Mouse (Mus musculus): Measurements from ENCODE around the gene Sesn1. TPM values are rescaled to one million over a fixed set of nuclear protein-coding genes. Genes with fewer than 3 reads are reported as not detected.
A peak's percentile ranks its signal among the peaks of the same experiment; 100 is the strongest.

Sesn1 gene
- polyA plus RNA-seq, 1 experiment from 2014 or later = 49.6 TPM

DNA sequence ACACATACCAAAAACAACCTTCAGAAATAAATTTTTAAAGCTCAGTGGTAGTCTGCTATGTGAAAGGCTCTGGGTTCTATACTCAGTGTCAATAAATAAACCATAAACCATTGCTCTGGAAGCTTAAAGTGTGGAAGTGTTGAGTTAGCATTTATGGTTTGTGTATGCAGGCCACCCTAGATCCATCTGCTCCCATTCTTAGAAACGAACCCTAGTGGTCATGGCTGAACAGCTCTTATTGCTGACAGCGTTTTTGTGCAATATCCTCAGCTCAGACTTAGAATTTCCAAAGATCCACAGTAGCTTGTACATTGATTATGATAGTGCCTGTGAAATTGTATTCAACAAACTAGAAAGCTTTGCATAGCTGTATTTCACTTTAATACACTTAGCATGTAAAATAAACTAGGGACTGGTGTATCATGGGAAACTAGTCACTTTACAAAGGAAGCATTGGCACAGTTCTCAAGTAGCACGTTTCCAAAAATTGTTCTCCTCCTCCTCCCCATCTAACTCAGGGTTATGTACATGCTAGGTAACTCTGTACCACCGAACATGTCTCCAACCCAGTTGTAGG lies 78.7 kb downstream of the Sesn1 start:
- 0 out of 2 replicates have a peak overlapping the region, but pooled peaks have one; percentile 3 for H3K9ac ChIP-seq (replicated peaks; ENCODE audit: low read depth, low read length)
- no peak for ATAC-seq
- peaks cover 13% of the 10 kb centered on the region for H3K4me1 ChIP-seq (replicated peaks; ENCODE audit: control insufficient read depth, insufficient read depth, low read length)
- H3K9me3 ChIP-seq (ENCODE audit: control insufficient read depth, low read length) = no peaks in the 10 kb centered on the region
- no peaks in the 10 kb centered on the region for H3K27me3 ChIP-seq (replicated peaks; ENCODE audit: control insufficient read depth, insufficient read depth, low read length)
- 42% methylated on average over 4 of the region's 4 CpGs for WGBS
- H3K4me2 ChIP-seq (ENCODE audit: low read length) = peak overlapping the region; percentile 62
- peak overlapping the region; percentile 8 for H3K4me3 ChIP-seq (replicated peaks; ENCODE audit: low read length)
- no peaks in the 10 kb centered on the region for H3K36me3 ChIP-seq (ENCODE audit: control insufficient read depth, insufficient read depth)
- H3K27ac ChIP-seq (ENCODE audit: low read length) = no peak overlapping the region

DNA sequence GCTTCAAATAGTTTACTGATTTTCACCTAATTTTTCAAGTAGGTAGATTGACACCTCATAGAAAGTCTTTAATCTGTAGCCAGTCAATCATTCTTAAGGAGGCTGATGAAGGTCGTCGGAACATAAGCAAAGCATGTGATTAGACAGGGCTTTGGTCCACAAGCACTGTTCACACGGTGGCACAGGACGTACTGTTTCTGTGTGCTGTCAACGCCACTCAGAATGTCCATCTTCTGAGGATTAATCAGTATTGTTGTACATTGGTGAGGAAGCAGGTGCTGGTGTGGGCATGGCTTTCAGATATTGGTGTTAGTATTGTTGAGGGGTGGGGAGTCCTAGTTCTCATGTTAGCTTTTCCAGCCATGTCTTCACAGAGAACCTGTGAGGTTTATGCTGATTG lies 79.8 kb downstream of the Sesn1 start:
- H3K9ac ChIP-seq (replicated peaks; ENCODE audit: low read depth, low read length) = no peak overlapping the region
- no peaks in the 10 kb centered on the region for H3K36me3 ChIP-seq (ENCODE audit: control insufficient read depth, insufficient read depth)
- no peak overlapping the region for H3K4me3 ChIP-seq (replicated peaks; ENCODE audit: low read length)
- peak overlapping the region; percentile 14; the same call in 1 of the 2 replicates for H3K4me2 ChIP-seq (ENCODE audit: low read length)
- no peaks in the 10 kb centered on the region for H3K27me3 ChIP-seq (replicated peaks; ENCODE audit: control insufficient read depth, insufficient read depth, low read length)
- WGBS = 38% methylated on average over 5 of the region's 5 CpGs
- H3K4me1 ChIP-seq (replicated peaks; ENCODE audit: control insufficient read depth, insufficient read depth, low read length) = peaks cover 20% of the 10 kb centered on the region
- no peak overlapping the region for H3K27ac ChIP-seq (ENCODE audit: low read length)
- no peaks in the 10 kb centered on the region for H3K9me3 ChIP-seq (ENCODE audit: control insufficient read depth, low read length)
- ATAC-seq = no peak

DNA sequence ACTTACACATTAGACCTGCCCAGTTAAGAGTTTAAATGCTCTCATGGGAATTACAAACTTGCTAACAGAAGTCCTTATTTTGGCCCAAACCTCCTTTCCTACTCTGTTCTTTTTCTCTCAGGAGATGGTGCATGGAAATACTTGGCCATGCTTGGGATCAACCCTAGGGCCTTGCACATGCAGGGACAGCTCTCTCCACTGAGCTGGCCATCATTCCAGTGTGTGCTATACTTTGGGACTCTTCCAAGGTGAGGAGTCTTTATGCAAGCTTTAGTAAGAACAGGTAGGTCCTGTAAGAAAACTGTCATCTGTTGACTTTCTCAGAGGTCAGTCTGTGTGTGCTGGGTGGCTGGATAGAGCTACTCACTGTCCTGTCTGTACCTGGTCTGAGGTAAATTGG lies 80.8 kb downstream of the Sesn1 start:
- peaks cover 20% of the 10 kb centered on the region for H3K4me1 ChIP-seq (replicated peaks; ENCODE audit: control insufficient read depth, insufficient read depth, low read length)

DNA sequence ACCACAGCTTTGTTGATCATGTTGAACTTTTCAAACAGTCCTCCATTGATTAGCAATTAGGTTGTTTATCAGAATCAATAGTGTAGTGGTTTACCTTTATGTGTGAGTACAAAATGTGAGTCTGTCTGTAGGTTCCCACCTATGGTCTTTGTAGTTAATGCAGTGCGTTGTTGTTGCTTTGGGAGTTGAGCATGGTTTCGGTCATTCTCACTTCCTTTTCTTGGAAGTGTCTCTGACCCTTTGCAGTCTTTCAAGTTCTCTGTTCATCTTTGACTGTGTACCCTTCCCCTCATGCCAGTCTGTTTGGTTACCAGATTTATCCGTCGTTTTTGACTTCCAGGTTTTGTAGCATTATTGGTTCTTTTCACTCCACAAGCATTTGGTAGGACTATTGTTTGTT lies 81.6 kb downstream of the Sesn1 start:
- Histone ChIP-seq H3K9ac (replicated peaks; ENCODE audit: low read depth, low read length) (no peak overlapping the region), H3K27me3 (replicated peaks; ENCODE audit: control insufficient read depth, insufficient read depth, low read length) (no peaks in the 10 kb centered on the region), H3K36me3 (ENCODE audit: control insufficient read depth, insufficient read depth) (peaks cover 4% of the 10 kb centered on the region; the same call in 1 of the 2 replicates), H3K9me3 (ENCODE audit: control insufficient read depth, low read length) (no peaks in the 10 kb centered on the region), H3K4me1 (replicated peaks; ENCODE audit: control insufficient read depth, insufficient read depth, low read length) (peaks cover 20% of the 10 kb centered on the region), H3K27ac (ENCODE audit: low read length) (no peak overlapping the region), H3K4me3 (replicated peaks; ENCODE audit: low read length) (no peak overlapping the region), H3K4me2 (ENCODE audit: low read length) (no peak overlapping the region)
- 91% methylated on average over 4 of the region's 4 CpGs for whole genome bisulfite sequencing
- ATAC-seq = no peak

More for the DNA sequence above, 80.8 kb downstream of the Sesn1 start:
- no peak overlapping the region for H3K4me2 ChIP-seq (ENCODE audit: low read length)
- no peak for ATAC-seq
- no peaks in the 10 kb centered on the region for H3K27me3 ChIP-seq (replicated peaks; ENCODE audit: control insufficient read depth, insufficient read depth, low read length)
- no peak overlapping the region for H3K4me3 ChIP-seq (replicated peaks; ENCODE audit: low read length)
- H3K36me3 ChIP-seq (ENCODE audit: control insufficient read depth, insufficient read depth) = no peaks in the 10 kb centered on the region
- H3K9ac ChIP-seq (replicated peaks; ENCODE audit: low read depth, low read length) = no peak overlapping the region
- H3K9me3 ChIP-seq (ENCODE audit: control insufficient read depth, low read length) = no peaks in the 10 kb centered on the region
- H3K27ac ChIP-seq (ENCODE audit: low read length) = no peak overlapping the region

DNA sequence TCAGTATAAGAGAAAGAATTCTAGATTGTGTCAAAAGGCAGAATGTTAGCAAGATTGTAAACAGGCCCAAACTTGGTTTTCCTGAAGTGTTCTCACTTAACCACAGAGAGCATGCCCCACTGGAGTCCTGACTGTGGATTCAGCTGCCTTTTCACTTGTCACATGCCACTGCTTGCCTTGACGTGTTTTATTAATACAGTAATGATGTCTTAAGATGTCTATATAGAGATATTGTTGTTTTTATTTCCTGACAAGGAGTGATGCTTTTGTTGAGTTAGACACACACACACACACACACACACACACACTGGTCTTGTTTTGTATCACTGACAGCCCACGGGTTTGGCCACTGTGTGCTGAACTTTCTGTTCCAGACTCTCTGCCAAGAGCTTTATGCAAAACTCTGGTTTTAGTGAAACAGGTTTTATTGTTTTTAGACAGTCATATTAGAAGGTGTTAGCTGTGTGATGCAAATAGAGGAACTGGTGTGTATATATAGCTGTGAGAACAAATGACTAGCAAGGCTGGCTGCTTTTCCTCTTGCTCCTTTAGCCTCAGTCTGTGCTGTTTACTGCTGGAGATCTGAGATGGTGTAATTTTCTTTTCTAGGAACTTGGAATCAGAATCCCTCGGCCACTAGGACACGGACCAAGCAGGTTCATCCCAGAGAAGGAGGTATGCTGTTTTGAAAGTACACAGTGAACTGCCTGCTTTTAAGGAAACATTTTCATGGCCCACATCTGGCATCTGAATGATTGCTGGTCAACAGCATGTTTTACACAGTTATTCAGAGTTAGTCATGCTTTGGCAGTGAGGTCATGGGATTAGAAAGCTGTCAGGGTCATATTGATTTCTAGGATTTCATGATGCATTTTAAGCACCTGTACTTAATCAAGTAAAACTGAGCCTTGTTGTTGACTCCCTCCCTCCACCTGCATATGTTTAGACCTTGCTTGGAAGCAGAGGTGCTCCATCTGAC lies 84.0 kb downstream of the Sesn1 start:
- Histone ChIP-seq H3K9ac (replicated peaks; ENCODE audit: low read depth, low read length) (no peak overlapping the region), H3K27ac (ENCODE audit: low read length) (no peak overlapping the region; the same call in 1 of the 2 replicates), H3K27me3 (replicated peaks; ENCODE audit: control insufficient read depth, insufficient read depth, low read length) (no peaks in the 10 kb centered on the region), H3K4me2 (ENCODE audit: low read length) (no peak overlapping the region), H3K36me3 (ENCODE audit: control insufficient read depth, insufficient read depth) (peaks cover 12% of the 10 kb centered on the region), H3K4me3 (replicated peaks; ENCODE audit: low read length) (no peak overlapping the region), H3K4me1 (replicated peaks; ENCODE audit: control insufficient read depth, insufficient read depth, low read length) (peaks cover 17% of the 10 kb centered on the region), H3K9me3 (ENCODE audit: control insufficient read depth, low read length) (no peaks in the 10 kb centered on the region; the same call in 1 of the 2 replicates)
- ATAC-seq = no peak
- 41% methylated on average over 4 of the region's 4 CpGs for WGBS

DNA sequence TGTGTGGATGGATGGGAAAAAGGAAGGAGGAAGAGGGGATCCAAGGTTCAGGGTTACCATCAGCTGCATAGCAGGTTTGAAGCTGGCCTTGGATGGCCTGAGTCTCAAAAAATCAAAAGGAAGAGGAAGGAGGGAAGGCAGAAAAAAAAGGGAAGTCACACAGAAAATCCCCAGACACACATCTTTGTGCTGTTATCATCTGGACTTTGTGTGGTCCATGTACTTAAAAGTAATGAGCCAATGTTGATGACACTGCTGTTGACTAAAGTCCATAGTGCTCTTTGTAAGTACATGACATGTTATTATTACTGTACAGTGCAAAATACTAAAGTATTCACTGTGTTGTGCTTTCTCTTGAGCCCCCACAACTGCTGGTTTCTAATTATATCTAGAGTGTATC lies 86.7 kb downstream of the Sesn1 start:
- peaks cover 12% of the 10 kb centered on the region for H3K4me1 ChIP-seq (replicated peaks; ENCODE audit: control insufficient read depth, insufficient read depth, low read length)
- H3K4me3 ChIP-seq (replicated peaks; ENCODE audit: low read length) = no peak overlapping the region
- no peaks in the 10 kb centered on the region for H3K27me3 ChIP-seq (replicated peaks; ENCODE audit: control insufficient read depth, insufficient read depth, low read length)
- H3K27ac ChIP-seq (ENCODE audit: low read length) = no peak overlapping the region
- no peak overlapping the region for H3K4me2 ChIP-seq (ENCODE audit: low read length)
- ATAC-seq = no peak
- peaks cover 2% of the 10 kb centered on the region; the same call in 1 of the 2 replicates for H3K9me3 ChIP-seq (ENCODE audit: control insufficient read depth, low read length)
- no peak overlapping the region for H3K9ac ChIP-seq (replicated peaks; ENCODE audit: low read depth, low read length)
- H3K36me3 ChIP-seq (ENCODE audit: control insufficient read depth, insufficient read depth) = peaks cover 16% of the 10 kb centered on the region

DNA sequence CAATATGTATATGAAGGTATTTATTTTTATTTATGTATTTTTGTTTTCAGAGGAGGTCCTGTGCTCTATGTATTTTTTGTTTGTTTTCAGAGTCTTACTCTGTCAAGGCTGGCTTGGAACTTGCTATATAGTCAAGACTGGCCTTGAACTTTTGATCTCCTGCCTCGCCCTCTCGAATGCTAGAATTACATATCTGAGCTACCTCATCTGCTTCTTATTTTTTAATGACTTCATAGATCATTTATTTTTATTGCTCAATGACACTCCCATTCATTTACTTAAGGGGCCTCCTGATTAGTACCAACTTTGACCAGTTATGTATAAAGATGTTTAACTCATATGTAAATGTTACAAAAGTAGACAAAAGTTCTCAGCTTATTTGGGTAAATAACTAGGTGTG lies 87.1 kb downstream of the Sesn1 start:
- Histone ChIP-seq H3K4me1 (replicated peaks; ENCODE audit: control insufficient read depth, insufficient read depth, low read length) (peaks cover 12% of the 10 kb centered on the region), H3K9me3 (ENCODE audit: control insufficient read depth, low read length) (peaks cover 2% of the 10 kb centered on the region; the same call in 1 of the 2 replicates), H3K9ac (replicated peaks; ENCODE audit: low read depth, low read length) (no peak overlapping the region), H3K4me2 (ENCODE audit: low read length) (no peak overlapping the region), H3K4me3 (replicated peaks; ENCODE audit: low read length) (no peak overlapping the region), H3K36me3 (ENCODE audit: control insufficient read depth, insufficient read depth) (peaks cover 16% of the 10 kb centered on the region), H3K27ac (ENCODE audit: low read length) (no peak overlapping the region), H3K27me3 (replicated peaks; ENCODE audit: control insufficient read depth, insufficient read depth, low read length) (no peaks in the 10 kb centered on the region)
- ATAC-seq = no peak
- 92% methylated on average over 2 of the region's 2 CpGs for WGBS

DNA sequence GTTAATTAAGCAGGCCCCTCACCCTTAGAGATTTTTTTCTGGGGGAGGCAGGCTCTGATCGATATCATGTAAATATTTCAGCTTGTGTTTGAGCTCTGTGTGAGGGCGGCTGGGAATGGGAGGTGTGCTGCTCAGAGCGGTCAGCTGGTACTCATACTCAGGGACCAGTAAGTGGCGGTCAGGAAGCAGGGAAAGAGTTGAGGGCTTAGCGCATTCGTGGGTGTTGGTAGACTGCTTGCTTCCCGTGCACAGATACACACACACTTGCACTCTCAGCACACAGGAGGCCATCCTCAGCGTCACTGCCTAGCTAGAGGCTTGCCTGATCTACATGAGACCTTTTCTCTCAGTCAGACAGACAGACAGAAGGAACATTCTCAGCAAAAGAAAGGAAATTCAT lies 91.7 kb downstream of the Sesn1 start:
- no peak overlapping the region for H3K9ac ChIP-seq (replicated peaks; ENCODE audit: low read depth, low read length)
- H3K4me2 ChIP-seq (ENCODE audit: low read length) = no peak overlapping the region
- WGBS = 93% methylated on average over 8 of the region's 8 CpGs
- no peaks in the 10 kb centered on the region for H3K4me1 ChIP-seq (replicated peaks; ENCODE audit: control insufficient read depth, insufficient read depth, low read length)
- no peak overlapping the region for H3K27ac ChIP-seq (ENCODE audit: low read length)
- no peak overlapping the region for H3K4me3 ChIP-seq (replicated peaks; ENCODE audit: low read length)
- peaks cover 2% of the 10 kb centered on the region; the same call in 1 of the 2 replicates for H3K9me3 ChIP-seq (ENCODE audit: control insufficient read depth, low read length)
- ATAC-seq = no peak
- peaks cover 18% of the 10 kb centered on the region for H3K36me3 ChIP-seq (ENCODE audit: control insufficient read depth, insufficient read depth)
- H3K27me3 ChIP-seq (replicated peaks; ENCODE audit: control insufficient read depth, insufficient read depth, low read length) = no peaks in the 10 kb centered on the region

DNA sequence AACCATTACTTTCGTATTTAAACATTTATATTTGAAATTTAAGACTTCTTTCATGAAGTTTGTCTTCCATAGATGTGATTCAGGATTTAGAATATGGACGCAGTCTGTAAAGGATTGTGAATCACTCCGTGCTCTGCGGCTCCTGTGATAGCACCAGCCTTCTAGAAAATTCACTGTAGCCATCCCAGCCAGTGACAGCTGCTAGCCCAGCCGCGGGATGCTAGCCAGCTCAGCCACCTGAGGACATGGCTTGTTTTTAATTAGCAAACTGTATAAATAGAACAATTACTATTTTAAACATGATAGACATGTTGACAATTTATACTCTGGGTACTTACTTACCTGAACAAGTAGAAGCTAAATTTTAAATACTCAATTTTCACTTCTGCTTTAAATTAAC lies 92.1 kb downstream of the Sesn1 start:
- no peak for ATAC-seq
- WGBS = 77% methylated on average over 6 of the region's 6 CpGs

More for the DNA sequence above, 92.1 kb downstream of the Sesn1 start:
- Histone ChIP-seq H3K4me2 (ENCODE audit: low read length) (no peak overlapping the region), H3K4me1 (replicated peaks; ENCODE audit: control insufficient read depth, insufficient read depth, low read length) (peaks cover 2% of the 10 kb centered on the region; the same call in 1 of the 2 replicates), H3K4me3 (replicated peaks; ENCODE audit: low read length) (no peak overlapping the region), H3K9me3 (ENCODE audit: control insufficient read depth, low read length) (peaks cover 2% of the 10 kb centered on the region; the same call in 1 of the 2 replicates), H3K27ac (ENCODE audit: low read length) (no peak overlapping the region), H3K36me3 (ENCODE audit: control insufficient read depth, insufficient read depth) (peaks cover 18% of the 10 kb centered on the region), H3K27me3 (replicated peaks; ENCODE audit: control insufficient read depth, insufficient read depth, low read length) (no peaks in the 10 kb centered on the region), H3K9ac (replicated peaks; ENCODE audit: low read depth, low read length) (no peak overlapping the region)

Measured in forebrain, embryonic 16.5 days (tissue).